Comparison of ENCODE assay signal across 8 mouse cellular contexts in the genomic region with DNA sequence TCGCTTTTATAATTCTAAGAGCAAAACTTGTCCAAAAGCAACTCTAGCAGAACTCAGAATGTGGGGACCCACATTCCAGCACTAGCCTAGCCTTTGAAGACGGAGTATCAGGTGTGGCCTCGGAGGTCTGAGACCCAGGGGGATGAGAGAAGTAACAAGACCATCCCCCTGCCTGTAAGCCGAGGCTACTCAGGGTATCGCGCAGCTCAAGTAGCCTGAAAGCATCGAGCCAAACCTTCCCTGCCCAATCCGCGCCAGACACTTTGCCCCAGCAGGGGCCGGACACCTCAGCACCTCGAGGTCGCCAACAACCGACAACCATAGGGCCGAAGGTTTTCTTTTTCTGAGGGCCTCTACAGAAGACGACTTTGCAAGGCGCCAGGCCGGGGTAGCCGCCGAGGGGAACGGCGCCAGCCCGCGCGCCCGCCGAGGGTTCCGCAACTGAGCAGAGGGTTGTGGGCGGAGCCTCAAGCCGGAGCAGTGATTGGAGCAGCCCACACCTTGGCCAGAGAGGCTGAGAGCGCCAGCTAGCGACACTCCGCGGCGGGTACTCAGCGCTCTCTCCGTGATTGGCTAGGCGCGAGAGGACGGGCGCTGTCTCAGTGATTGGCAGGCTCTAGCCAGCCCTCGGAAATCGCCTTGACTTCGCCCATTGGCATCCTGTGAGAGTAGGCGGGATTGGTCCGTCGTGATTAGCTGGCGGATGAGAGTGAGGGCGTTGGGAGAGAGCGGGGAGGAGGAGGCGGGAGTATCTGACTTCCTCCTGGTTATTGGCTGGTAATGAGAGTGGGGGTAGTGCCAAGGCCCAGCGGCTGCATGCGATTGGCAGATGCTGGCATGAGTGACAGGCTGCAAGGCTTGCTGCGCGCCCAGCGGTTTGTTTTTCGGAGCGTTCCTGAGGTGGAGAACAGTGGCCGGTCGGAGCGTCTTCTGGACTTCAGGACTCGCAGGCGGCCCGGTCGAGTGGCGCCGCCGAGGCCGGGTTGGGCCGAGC. TPM values are rescaled to one million over a fixed set of nuclear protein-coding genes. Genes with fewer than 3 reads are reported as not detected.
A peak's percentile ranks its signal among the peaks of the same experiment; 100 is the strongest.
DNase-seq lines count a peak whose midpoint lies in the region; ATAC-seq and TF ChIP-seq lines count a peak whose summit lies in the region.

A gene (plus strand): TSS at position 906 of the 994 bp plus-strand sequence.

- peak within 1 kb of the TSS; percentile 97 for H3K27ac ChIP-seq in hindbrain, embryonic 13.5 days

- peak; percentile 99 for TF ChIP-seq CTCF in Patski (IDR thresholded peaks at IDR 0.05)

- peak within 1 kb of the TSS; percentile 95 for H3K9ac ChIP-seq in hindbrain, embryonic 13.5 days

- H3K4me1 ChIP-seq in hindbrain, embryonic 13.5 days (replicated peaks), result peaks cover 20% of the 10 kb centered on the region

- H3K4me3 ChIP-seq in hindbrain, embryonic 13.5 days, result peak within 1 kb of the TSS; percentile 98

- POLR2A ChIA-PET in Patski (lab: Charles Lee), result no interaction called here

- WGBS in hindbrain, embryonic 13.5 days, result under 1% methylated on average over 56 of the region's 69 CpGs

- no peaks in the 10 kb centered on the region for H3K36me3 ChIP-seq in hindbrain, embryonic 13.5 days

- ATAC-seq in Patski, result peak; percentile 98
- peak; percentile 100 for ATAC-seq in hindbrain, embryonic 13.5 days (ENCODE audit: low FRiP score)

- peak; percentile 98 for DNase-seq in Patski (ENCODE audit: low read depth, low spot score)
- peak; percentile 99 for DNase-seq in cerebellum, postnatal 14 days
- DNase-seq in frontal cortex, postnatal 14 days (ENCODE audit: low spot score in 2 of 2), result peak; percentile 99 to 100
- DNase-seq in layer of hippocampus, postnatal 25 days (ENCODE audit: extremely low spot score in 1 of 2, low spot score in 1 of 2), result peak; percentile 91 to 92
- DNase-seq in lung, postnatal 25 days (ENCODE audit: low spot score), result peak; percentile 100
- peak; percentile 99 for DNase-seq in retina, embryonic 14.5 days (ENCODE audit: low spot score)
- peak; percentile 99 for DNase-seq in thymus, postnatal 4 days

- in situ Hi-C loops in Patski (cut with MboI; ENCODE audit: low pct_unique_long_range_greater_than_20kb), result no loop called here

- H3K9me3 ChIP-seq in hindbrain, embryonic 13.5 days, result no peaks in the 10 kb centered on the region

- H3K27me3 ChIP-seq in Patski, result no peaks in the 10 kb centered on the region
- H3K27me3 ChIP-seq in hindbrain, embryonic 13.5 days, result no peaks in the 10 kb centered on the region

- H3K4me2 ChIP-seq in hindbrain, embryonic 13.5 days, result peak within 1 kb of the TSS; percentile 65

- CTCF ChIA-PET in Patski (lab: Charles Lee), result interaction anchor here (0.7 to 1.2 kb wide), 2 partner anchors 77 to 202 kb away, joined by 3 read pairs; a partner anchor contains a TSS

RNA-seq across cellular contexts. Expression of the gene that starts here (rescaled TPM):
- 43.9 TPM for polyA plus RNA-seq in Patski (2021)
- polyA plus RNA-seq in hindbrain, embryonic 13.5 days (2015; fragmentation: Nextera tagmentation; extraction: Ambion mirVana), result 15.1 and 15.7 TPM in 2 replicates
- total RNA-seq in layer of hippocampus, postnatal 25 days (2021), result 10 to 100 TPM; 24.5 to 31.9 TPM

Comparison
In these comparisons a context has a peak if more than half of its experiments do, and no peak if none do; other contexts are left out.
1. Peak in every context shown above with its lines: DNase-seq, ATAC-seq, H3K4me3 ChIP-seq and H3K27ac ChIP-seq.